Mouse (Mus musculus): ENCODE data around the gene Fkbp5. TPM values are rescaled to one million over a fixed set of nuclear protein-coding genes. Genes with fewer than 3 reads are reported as not detected.

Fkbp5 gene
- polyA plus RNA-seq, 1 experiment from 2014 or later, result 16.2 TPM

- peak overlapping the region; percentile 97 for H3K4me2 ChIP-seq
- no peaks in the 10 kb centered on the region for H3K9me3 ChIP-seq (replicated peaks)
- peak overlapping the region; percentile 53 for H3K9ac ChIP-seq
- WGBS, result 8% methylated on average over 28 of the region's 28 CpGs
- ATAC-seq (replicated peaks; ENCODE audit: insufficient number of reproducible peaks, insufficient read depth, low FRiP score, low read depth), result no peak; the same call in 1 of the 2 replicates
- peaks cover 31% of the 10 kb centered on the region for H3K4me1 ChIP-seq (replicated peaks)
- H3K36me3 ChIP-seq, result no peaks in the 10 kb centered on the region
- H3K27ac ChIP-seq, result peak overlapping the region; percentile 86
- peak overlapping the region; percentile 66 for H3K4me3 ChIP-seq
- H3K27me3 ChIP-seq, result peaks cover 16% of the 10 kb centered on the region
These were observed 6.2 kb upstream of the Fkbp5 start for GRCm38 (mm10) chr17:28523355-28524008.

- Histone ChIP-seq H3K9me3 (replicated peaks) (no peaks in the 10 kb centered on the region), H3K27me3 (peaks cover 14% of the 10 kb centered on the region), H3K4me2 (peak overlapping the region; percentile 97), H3K36me3 (no peaks in the 10 kb centered on the region), H3K4me3 (peak overlapping the region; percentile 66), H3K27ac (peak overlapping the region; percentile 86), H3K9ac (peak overlapping the region; percentile 53), H3K4me1 (replicated peaks) (peaks cover 35% of the 10 kb centered on the region)
- under 1% methylated on average over 64 of the region's 66 CpGs for WGBS
- ATAC-seq (replicated peaks; ENCODE audit: insufficient number of reproducible peaks, insufficient read depth, low FRiP score, low read depth), result peak; percentile 77
These were observed 5.5 kb upstream of the Fkbp5 start for GRCm38 (mm10) chr17:28522623-28523354.

- peak overlapping the region; percentile 97 for H3K4me2 ChIP-seq
- 47% methylated on average over 6 of the region's 6 CpGs for WGBS
- peaks cover 15% of the 10 kb centered on the region for H3K27me3 ChIP-seq
- H3K36me3 ChIP-seq, result no peaks in the 10 kb centered on the region
- no peak for ATAC-seq (replicated peaks; ENCODE audit: insufficient number of reproducible peaks, insufficient read depth, low FRiP score, low read depth)
- peak overlapping the region; percentile 66 for H3K4me3 ChIP-seq
- H3K27ac ChIP-seq, result no peak overlapping the region
- peaks cover 36% of the 10 kb centered on the region for H3K4me1 ChIP-seq (replicated peaks)
- H3K9ac ChIP-seq, result no peak overlapping the region
- H3K9me3 ChIP-seq (replicated peaks), result no peaks in the 10 kb centered on the region
These were observed 4.6 kb upstream of the Fkbp5 start for GRCm38 (mm10) chr17:28521920-28522319.

GRCm38 (mm10) chr17:28521071-28521726 is 3.9 kb upstream of the Fkbp5 start:
- Histone ChIP-seq H3K4me1 (replicated peaks) (peaks cover 39% of the 10 kb centered on the region), H3K4me2 (peak overlapping the region; percentile 97; the same call in 1 of the 2 replicates), H3K27me3 (peaks cover 18% of the 10 kb centered on the region), H3K36me3 (no peaks in the 10 kb centered on the region), H3K27ac (no peak overlapping the region), H3K4me3 (no peak overlapping the region), H3K9ac (no peak overlapping the region), H3K9me3 (replicated peaks) (no peaks in the 10 kb centered on the region)
- no peak for ATAC-seq (replicated peaks; ENCODE audit: insufficient number of reproducible peaks, insufficient read depth, low FRiP score, low read depth)
- WGBS, result 54% methylated on average over 5 of the region's 5 CpGs

GRCm38 (mm10) chr17:28520561-28520960 is 3.2 kb upstream of the Fkbp5 start:
- no peak overlapping the region for H3K9ac ChIP-seq
- H3K4me3 ChIP-seq, result no peak overlapping the region
- peaks cover 18% of the 10 kb centered on the region for H3K27me3 ChIP-seq
- H3K4me2 ChIP-seq, result no peak overlapping the region
- H3K27ac ChIP-seq, result no peak overlapping the region
- 79% methylated on average over 4 of the region's 4 CpGs for WGBS
- no peaks in the 10 kb centered on the region for H3K36me3 ChIP-seq
- H3K9me3 ChIP-seq (replicated peaks), result no peaks in the 10 kb centered on the region
- no peak for ATAC-seq (replicated peaks; ENCODE audit: insufficient number of reproducible peaks, insufficient read depth, low FRiP score, low read depth)
- H3K4me1 ChIP-seq (replicated peaks), result peaks cover 44% of the 10 kb centered on the region

- Histone ChIP-seq H3K4me1 (replicated peaks) (peaks cover 46% of the 10 kb centered on the region), H3K4me2 (no peak overlapping the region), H3K27me3 (peaks cover 18% of the 10 kb centered on the region), H3K4me3 (no peak overlapping the region), H3K9me3 (replicated peaks) (no peaks in the 10 kb centered on the region), H3K36me3 (no peaks in the 10 kb centered on the region), H3K27ac (no peak overlapping the region), H3K9ac (no peak overlapping the region)
- no peak for ATAC-seq (replicated peaks; ENCODE audit: insufficient number of reproducible peaks, insufficient read depth, low FRiP score, low read depth)
- WGBS, result 87% methylated on average over 3 of the region's 3 CpGs
These were observed 2.5 kb upstream of the Fkbp5 start for GRCm38 (mm10) chr17:28519827-28520226.

- H3K4me3 ChIP-seq, result peak overlapping the region; percentile 54
- H3K9me3 ChIP-seq (replicated peaks), result no peaks in the 10 kb centered on the region
- no peaks in the 10 kb centered on the region for H3K36me3 ChIP-seq
- peaks cover 18% of the 10 kb centered on the region for H3K27me3 ChIP-seq
- peaks cover 54% of the 10 kb centered on the region for H3K4me1 ChIP-seq (replicated peaks)
- peak overlapping the region; percentile 65 for H3K9ac ChIP-seq
- 27% methylated on average over 8 of the region's 8 CpGs for WGBS
- no peak for ATAC-seq (replicated peaks; ENCODE audit: insufficient number of reproducible peaks, insufficient read depth, low FRiP score, low read depth)
- peak overlapping the region; percentile 93 for H3K4me2 ChIP-seq
- H3K27ac ChIP-seq, result peak overlapping the region; percentile 88
These were observed 1.3 kb upstream of the Fkbp5 start for GRCm38 (mm10) chr17:28518615-28519071.

- H3K4me1 ChIP-seq (replicated peaks), result peaks cover 49% of the 10 kb centered on the region
- no peaks in the 10 kb centered on the region for H3K36me3 ChIP-seq
- H3K4me2 ChIP-seq, result peak overlapping the region; percentile 93
- ATAC-seq (replicated peaks; ENCODE audit: insufficient number of reproducible peaks, insufficient read depth, low FRiP score, low read depth), result peak; percentile 78
- no peaks in the 10 kb centered on the region for H3K9me3 ChIP-seq (replicated peaks)
- H3K9ac ChIP-seq, result peak overlapping the region; percentile 65
- H3K4me3 ChIP-seq, result peak overlapping the region; percentile 54
- peaks cover 18% of the 10 kb centered on the region for H3K27me3 ChIP-seq
- under 1% methylated on average over 45 of the region's 46 CpGs for WGBS
- peak overlapping the region; percentile 88 for H3K27ac ChIP-seq
These were observed 758 bp upstream of the Fkbp5 start for GRCm38 (mm10) chr17:28517956-28518614.

- no peak for ATAC-seq (replicated peaks; ENCODE audit: insufficient number of reproducible peaks, insufficient read depth, low FRiP score, low read depth)
- H3K36me3 ChIP-seq, result no peaks in the 10 kb centered on the region
- no peak overlapping the region for H3K9ac ChIP-seq
- H3K4me3 ChIP-seq, result 0 out of 2 replicates have a peak overlapping the region, but pooled peaks have one; percentile 8
- no peaks in the 10 kb centered on the region for H3K9me3 ChIP-seq (replicated peaks)
- H3K27ac ChIP-seq, result peak overlapping the region; percentile 88; the same call in 1 of the 2 replicates
- H3K27me3 ChIP-seq, result peaks cover 18% of the 10 kb centered on the region
- H3K4me1 ChIP-seq (replicated peaks), result peaks cover 50% of the 10 kb centered on the region
- 71% methylated on average over 4 of the region's 4 CpGs for WGBS
- H3K4me2 ChIP-seq, result peak overlapping the region; percentile 93
These were observed 446 bp downstream of the Fkbp5 start for GRCm38 (mm10) chr17:28516881-28517280.

- no peak overlapping the region for H3K4me3 ChIP-seq
- H3K4me2 ChIP-seq, result 0 out of 2 replicates have a peak overlapping the region, but pooled peaks have one; percentile 8
- H3K27me3 ChIP-seq, result peaks cover 14% of the 10 kb centered on the region
- ATAC-seq (replicated peaks; ENCODE audit: insufficient number of reproducible peaks, insufficient read depth, low FRiP score, low read depth), result no peak
- H3K4me1 ChIP-seq (replicated peaks), result peaks cover 52% of the 10 kb centered on the region
- peak overlapping the region; percentile 20; the same call in 1 of the 2 replicates for H3K27ac ChIP-seq
- H3K9me3 ChIP-seq (replicated peaks), result no peaks in the 10 kb centered on the region
- no peak overlapping the region for H3K9ac ChIP-seq
- 51% methylated on average over 10 of the region's 10 CpGs for WGBS
- no peaks in the 10 kb centered on the region for H3K36me3 ChIP-seq
These were observed 1.6 kb downstream of the Fkbp5 start for GRCm38 (mm10) chr17:28515431-28516341.
